Mouse (Mus musculus) urinary bladder, adult 2 months (tissue): ENCODE results near the gene Gpr171. TPM values are rescaled to one million over a fixed set of nuclear protein-coding genes. Genes with fewer than 3 reads are reported as not detected.
"Not testable (repeated sequence)": the region's sequence is repeated elsewhere in the genome, so short reads cannot be mapped to it uniquely, and the experiment has no call there.

Experiments
- DNase-seq: peaks from one replicate; pipeline ENCODE4 v3.0.0; 2022; ENCODE audit warnings: low spot score
- polyA plus RNA-seq: library from polyadenylated mRNA; depleted of rRNA; stranded (reverse); fragments of >200 nt; gene quantifications from 2 replicates; pipeline ENCODE4 v1.2.3, GENCODE M21; 2012; rRNA removed

Gene Gpr171
- 0.51 and 0.56 TPM in 2 replicates for polyA plus RNA-seq

- no peak for DNase-seq
Observed at GRCm38 (mm10) chr3:59101218-59101986, at the start of gene Gpr171. Gpr171 (minus strand) TSS chr3:59101821.

GRCm38 (mm10) chr3:59150624-59151023, 49.0 kb upstream of the Gpr171 start:
- no peak for DNase-seq

GRCm38 (mm10) chr3:59149646-59150045, 48.0 kb upstream of the Gpr171 start:
- DNase-seq, result no peak

GRCm38 (mm10) chr3:59145194-59145593, 43.6 kb upstream of the Gpr171 start:
- DNase-seq, result no peak

GRCm38 (mm10) chr3:59141507-59142305, 40.1 kb upstream of the Gpr171 start:
- DNase-seq, result no peak

- not testable (repeated sequence) for DNase-seq
Observed at GRCm38 (mm10) chr3:59140941-59141340, 39.3 kb upstream of the Gpr171 start.

GRCm38 (mm10) chr3:59140115-59140514, 38.5 kb upstream of the Gpr171 start:
- DNase-seq, result no peak

- no peak for DNase-seq
Observed at GRCm38 (mm10) chr3:59139651-59140051, 38.0 kb upstream of the Gpr171 start.

GRCm38 (mm10) chr3:59138946-59139468, 37.4 kb upstream of the Gpr171 start:
- DNase-seq, result no peak

GRCm38 (mm10) chr3:59135911-59136653, 34.5 kb upstream of the Gpr171 start:
- DNase-seq, result no peak

GRCm38 (mm10) chr3:59133189-59133588, 31.6 kb upstream of the Gpr171 start:
- no peak for DNase-seq

GRCm38 (mm10) chr3:59131966-59132365, 30.3 kb upstream of the Gpr171 start:
- DNase-seq, result no peak

- DNase-seq, result no peak
Observed at GRCm38 (mm10) chr3:59131081-59131480, 29.5 kb upstream of the Gpr171 start.

- no peak for DNase-seq
Observed at GRCm38 (mm10) chr3:59130431-59130830, 28.8 kb upstream of the Gpr171 start.

GRCm38 (mm10) chr3:59129547-59129946, 27.9 kb upstream of the Gpr171 start:
- no peak for DNase-seq

- DNase-seq, result no peak
Observed at GRCm38 (mm10) chr3:59128681-59129080, 27.1 kb upstream of the Gpr171 start.

GRCm38 (mm10) chr3:59125783-59126555, 24.3 kb upstream of the Gpr171 start:
- no peak for DNase-seq

GRCm38 (mm10) chr3:59125022-59125421, 23.4 kb upstream of the Gpr171 start:
- DNase-seq, result no peak

- DNase-seq, result no peak
Observed at GRCm38 (mm10) chr3:59121780-59122449, 20.3 kb upstream of the Gpr171 start.

GRCm38 (mm10) chr3:59121067-59121730, 19.6 kb upstream of the Gpr171 start:
- no peak for DNase-seq
